Mouse (Mus musculus): ENCODE measurements around the gene Arhgap8. TPM values are rescaled to one million over a fixed set of nuclear protein-coding genes. Genes with fewer than 3 reads are reported as not detected.

The Arhgap8 gene
- polyA plus RNA-seq, 1 experiment from 2014 or later: 3.2 TPM

DNA sequence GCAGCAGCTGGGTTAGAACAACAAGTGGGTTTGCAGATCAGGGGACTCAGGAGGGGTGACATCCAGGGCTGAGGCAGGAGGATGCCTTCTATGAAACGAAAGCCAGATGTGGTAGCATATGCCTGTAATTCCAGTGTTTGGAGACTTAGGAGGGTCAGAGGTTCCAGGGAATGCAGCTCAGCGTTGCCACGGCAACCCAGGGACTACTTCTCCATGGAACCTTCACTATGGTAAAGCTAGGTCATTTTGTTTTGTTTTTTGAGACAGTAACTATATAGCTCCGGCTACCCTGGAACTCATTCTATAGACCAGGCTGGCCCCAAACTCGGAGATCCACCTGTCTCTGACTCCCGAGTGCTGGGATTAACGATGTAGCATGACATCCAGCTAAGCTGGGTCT, 18.4 kb downstream of the Arhgap8 start:
- no peaks in the 10 kb centered on the region for H3K9me3 ChIP-seq (ENCODE audit: control insufficient read depth, low read length)
- WGBS: 89% methylated on average over 7 of the region's 7 CpGs
- no peak overlapping the region for H3K9ac ChIP-seq (ENCODE audit: low read length)
- no peak overlapping the region for H3K4me3 ChIP-seq (ENCODE audit: control insufficient read depth in 1 of 2, insufficient read depth in 1 of 2, low read depth in 1 of 2, low read length in 2 of 2)
- no peak overlapping the region for H3K4me2 ChIP-seq (ENCODE audit: low read length)
- H3K27ac ChIP-seq (replicated peaks in 1 of 2; ENCODE audit: control insufficient read depth in 1 of 2, insufficient read depth in 1 of 2, low read depth in 2 of 2, low read length in 2 of 2): no peak overlapping the region
- ATAC-seq (ENCODE audit: insufficient number of reproducible peaks, insufficient read depth, low FRiP score, low read depth): no peak
- H3K36me3 ChIP-seq (ENCODE audit: control insufficient read depth, insufficient read depth, low read length): no peaks in the 10 kb centered on the region
- H3K4me1 ChIP-seq (ENCODE audit: control insufficient read depth in 2 of 2, insufficient read depth in 2 of 2, low read length in 2 of 2): peaks cover 0 to 3% of the 10 kb centered on the region in 2 experiments; a peak in 1 of 4 replicates
- no peaks in the 10 kb centered on the region for H3K27me3 ChIP-seq (ENCODE audit: control insufficient read depth, insufficient read depth, low read length)

DNA sequence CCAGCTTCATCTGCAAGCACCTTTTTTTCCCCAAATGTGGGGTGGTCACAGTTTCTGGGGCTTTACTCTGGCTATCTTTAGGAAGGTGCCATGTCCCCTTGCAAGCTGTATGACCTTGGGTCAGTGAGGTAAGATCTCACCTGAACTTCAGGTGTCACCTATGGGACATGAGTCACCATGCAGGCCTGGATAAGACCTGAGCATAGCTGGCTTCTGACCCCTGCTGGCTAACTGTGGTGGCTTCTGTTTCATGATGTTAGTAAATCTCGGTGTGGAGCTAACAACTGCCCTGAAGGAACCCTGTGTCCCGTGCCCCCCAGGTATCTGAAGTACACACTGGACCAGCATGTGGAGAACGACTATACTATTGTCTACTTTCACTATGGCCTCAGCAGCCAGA, 21.7 kb downstream of the Arhgap8 start:
- no peak for ATAC-seq (ENCODE audit: insufficient number of reproducible peaks, insufficient read depth, low FRiP score, low read depth)
- Histone ChIP-seq H3K27me3 (ENCODE audit: control insufficient read depth, insufficient read depth, low read length) (no peaks in the 10 kb centered on the region), H3K36me3 (ENCODE audit: control insufficient read depth, insufficient read depth, low read length) (no peaks in the 10 kb centered on the region), H3K9ac (ENCODE audit: low read length) (no peak overlapping the region), H3K27ac (replicated peaks in 1 of 2; ENCODE audit: control insufficient read depth in 1 of 2, insufficient read depth in 1 of 2, low read depth in 2 of 2, low read length in 2 of 2) (no peak overlapping the region), H3K9me3 (ENCODE audit: control insufficient read depth, low read length) (no peaks in the 10 kb centered on the region), H3K4me2 (ENCODE audit: low read length) (no peak overlapping the region), H3K4me3 (ENCODE audit: control insufficient read depth in 1 of 2, insufficient read depth in 1 of 2, low read depth in 1 of 2, low read length in 2 of 2) (no peak overlapping the region), H3K4me1 (ENCODE audit: control insufficient read depth in 2 of 2, insufficient read depth in 2 of 2, low read length in 2 of 2) (peaks cover 12 to 14% of the 10 kb centered on the region in 2 experiments)
- WGBS: 57% methylated on average over 3 of the region's 3 CpGs

GRCm38 (mm10) chr15:84743347-84743746, 23.5 kb downstream of the Arhgap8 start:
- no peak overlapping the region for H3K4me2 ChIP-seq (ENCODE audit: low read length)
- no peak overlapping the region for H3K27ac ChIP-seq (replicated peaks in 1 of 2; ENCODE audit: control insufficient read depth in 1 of 2, insufficient read depth in 1 of 2, low read depth in 2 of 2, low read length in 2 of 2)
- no peaks in the 10 kb centered on the region for H3K27me3 ChIP-seq (ENCODE audit: control insufficient read depth, insufficient read depth, low read length)
- WGBS: 16% methylated on average over 3 of the region's 3 CpGs
- no peak overlapping the region for H3K9ac ChIP-seq (ENCODE audit: low read length)
- ATAC-seq (ENCODE audit: insufficient number of reproducible peaks, insufficient read depth, low FRiP score, low read depth): no peak
- no peaks in the 10 kb centered on the region for H3K9me3 ChIP-seq (ENCODE audit: control insufficient read depth, low read length)
- no peak overlapping the region for H3K4me3 ChIP-seq (ENCODE audit: control insufficient read depth in 1 of 2, insufficient read depth in 1 of 2, low read depth in 1 of 2, low read length in 2 of 2)
- no peaks in the 10 kb centered on the region for H3K36me3 ChIP-seq (ENCODE audit: control insufficient read depth, insufficient read depth, low read length)
- peaks cover 12 to 14% of the 10 kb centered on the region in 2 experiments for H3K4me1 ChIP-seq (ENCODE audit: control insufficient read depth in 2 of 2, insufficient read depth in 2 of 2, low read length in 2 of 2)

GRCm38 (mm10) chr15:84744308-84744707, 24.5 kb downstream of the Arhgap8 start:
- WGBS: 21% methylated on average over 2 of the region's 2 CpGs
- no peaks in the 10 kb centered on the region for H3K36me3 ChIP-seq (ENCODE audit: control insufficient read depth, insufficient read depth, low read length)
- no peak overlapping the region for H3K4me2 ChIP-seq (ENCODE audit: low read length)
- H3K9me3 ChIP-seq (ENCODE audit: control insufficient read depth, low read length): no peaks in the 10 kb centered on the region
- H3K9ac ChIP-seq (ENCODE audit: low read length): no peak overlapping the region
- no peak overlapping the region for H3K27ac ChIP-seq (replicated peaks in 1 of 2; ENCODE audit: control insufficient read depth in 1 of 2, insufficient read depth in 1 of 2, low read depth in 2 of 2, low read length in 2 of 2)
- H3K4me1 ChIP-seq (ENCODE audit: control insufficient read depth in 2 of 2, insufficient read depth in 2 of 2, low read length in 2 of 2): peaks cover 12 to 14% of the 10 kb centered on the region in 2 experiments
- no peak overlapping the region for H3K4me3 ChIP-seq (ENCODE audit: control insufficient read depth in 1 of 2, insufficient read depth in 1 of 2, low read depth in 1 of 2, low read length in 2 of 2)
- ATAC-seq (ENCODE audit: insufficient number of reproducible peaks, insufficient read depth, low FRiP score, low read depth): no peak
- H3K27me3 ChIP-seq (ENCODE audit: control insufficient read depth, insufficient read depth, low read length): no peaks in the 10 kb centered on the region

DNA sequence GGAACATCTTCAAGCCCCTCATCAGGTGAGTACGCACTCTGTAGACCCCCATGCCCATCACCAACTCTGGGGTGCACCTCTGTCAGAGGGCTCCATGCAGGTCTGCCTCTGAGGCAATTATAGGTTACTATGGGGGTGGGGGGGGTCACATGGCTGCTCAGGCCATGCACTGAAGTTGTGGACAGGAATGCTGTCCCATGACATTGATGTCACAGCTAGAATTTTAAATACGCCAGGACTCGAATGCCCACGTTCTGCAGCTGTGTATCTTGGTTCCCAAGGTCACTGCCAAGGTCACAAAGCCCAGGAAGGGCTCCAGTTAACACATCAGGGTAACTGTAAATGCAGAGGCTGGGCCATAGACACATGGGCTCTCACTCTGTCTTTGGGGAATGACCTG, 26.0 kb downstream of the Arhgap8 start:
- Histone ChIP-seq H3K9me3 (ENCODE audit: control insufficient read depth, low read length) (no peaks in the 10 kb centered on the region), H3K4me2 (ENCODE audit: low read length) (no peak overlapping the region), H3K27me3 (ENCODE audit: control insufficient read depth, insufficient read depth, low read length) (no peaks in the 10 kb centered on the region), H3K36me3 (ENCODE audit: control insufficient read depth, insufficient read depth, low read length) (no peaks in the 10 kb centered on the region), H3K4me1 (ENCODE audit: control insufficient read depth in 2 of 2, insufficient read depth in 2 of 2, low read length in 2 of 2) (peaks cover 12 to 14% of the 10 kb centered on the region in 2 experiments), H3K9ac (ENCODE audit: low read length) (0 out of 2 replicates have a peak overlapping the region, but pooled peaks have one; percentile 30), H3K4me3 (ENCODE audit: control insufficient read depth in 1 of 2, insufficient read depth in 1 of 2, low read depth in 1 of 2, low read length in 2 of 2) (no peak overlapping the region), H3K27ac (replicated peaks in 1 of 2; ENCODE audit: control insufficient read depth in 1 of 2, insufficient read depth in 1 of 2, low read depth in 2 of 2, low read length in 2 of 2) (peak overlapping the region in 1 of 2 experiments; percentile 5; a peak in 1 of 4 replicates)
- WGBS: 48% methylated on average over 4 of the region's 4 CpGs
- ATAC-seq (ENCODE audit: insufficient number of reproducible peaks, insufficient read depth, low FRiP score, low read depth): no peak

- WGBS: 6% methylated on average over 3 of the region's 3 CpGs
- H3K4me3 ChIP-seq (ENCODE audit: control insufficient read depth in 1 of 2, insufficient read depth in 1 of 2, low read depth in 1 of 2, low read length in 2 of 2): no peak overlapping the region
- H3K27me3 ChIP-seq (ENCODE audit: control insufficient read depth, insufficient read depth, low read length): peaks cover 14% of the 10 kb centered on the region
- no peak overlapping the region for H3K27ac ChIP-seq (replicated peaks in 1 of 2; ENCODE audit: control insufficient read depth in 1 of 2, insufficient read depth in 1 of 2, low read depth in 2 of 2, low read length in 2 of 2)
- H3K4me1 ChIP-seq (ENCODE audit: control insufficient read depth in 2 of 2, insufficient read depth in 2 of 2, low read length in 2 of 2): peaks cover 0 to 7% of the 10 kb centered on the region in 2 experiments; a peak in 2 of 4 replicates
- no peaks in the 10 kb centered on the region for H3K9me3 ChIP-seq (ENCODE audit: control insufficient read depth, low read length)
- ATAC-seq (ENCODE audit: insufficient number of reproducible peaks, insufficient read depth, low FRiP score, low read depth): no peak
- H3K9ac ChIP-seq (ENCODE audit: low read length): no peak overlapping the region
- no peaks in the 10 kb centered on the region for H3K36me3 ChIP-seq (ENCODE audit: control insufficient read depth, insufficient read depth, low read length)
- no peak overlapping the region for H3K4me2 ChIP-seq (ENCODE audit: low read length)
These were observed 35.1 kb downstream of the Arhgap8 start for GRCm38 (mm10) chr15:84754987-84755386.

GRCm38 (mm10) chr15:84756426-84756825, 36.6 kb downstream of the Arhgap8 start:
- Histone ChIP-seq H3K9me3 (ENCODE audit: control insufficient read depth, low read length) (no peaks in the 10 kb centered on the region), H3K4me1 (ENCODE audit: control insufficient read depth in 2 of 2, insufficient read depth in 2 of 2, low read length in 2 of 2) (peaks cover 0 to 7% of the 10 kb centered on the region in 2 experiments; a peak in 2 of 4 replicates), H3K27ac (replicated peaks in 1 of 2; ENCODE audit: control insufficient read depth in 1 of 2, insufficient read depth in 1 of 2, low read depth in 2 of 2, low read length in 2 of 2) (no peak overlapping the region), H3K9ac (ENCODE audit: low read length) (peak overlapping the region; percentile 34; the same call in 1 of the 2 replicates), H3K4me3 (ENCODE audit: control insufficient read depth in 1 of 2, insufficient read depth in 1 of 2, low read depth in 1 of 2, low read length in 2 of 2) (peak overlapping the region; percentile 10 to 28; a peak in 3 of 4 replicates), H3K36me3 (ENCODE audit: control insufficient read depth, insufficient read depth, low read length) (no peaks in the 10 kb centered on the region), H3K4me2 (ENCODE audit: low read length) (peak overlapping the region; percentile 65), H3K27me3 (ENCODE audit: control insufficient read depth, insufficient read depth, low read length) (peaks cover 14% of the 10 kb centered on the region)
- 3% methylated on average over 22 of the region's 22 CpGs for WGBS
- no peak for ATAC-seq (ENCODE audit: insufficient number of reproducible peaks, insufficient read depth, low FRiP score, low read depth)

DNA sequence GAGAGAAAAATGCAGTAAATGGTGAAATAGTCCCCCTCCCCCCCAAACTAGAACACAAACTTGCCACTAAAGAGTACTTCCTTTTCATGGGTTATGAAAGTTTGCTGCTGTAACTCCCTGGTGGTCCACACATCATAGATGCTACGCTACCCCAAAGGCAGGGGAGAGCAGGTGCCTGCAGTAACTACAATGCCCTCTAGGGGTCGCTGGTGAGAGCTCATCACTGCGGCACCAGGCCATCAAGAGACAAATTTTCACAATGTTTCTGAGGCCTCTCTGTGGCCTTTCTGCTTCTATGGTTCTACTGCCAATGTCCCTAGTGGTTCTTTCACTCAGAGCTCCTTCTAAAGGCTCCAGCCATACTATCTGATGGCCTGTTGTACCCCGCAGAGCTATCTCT, 38.6 kb downstream of the Arhgap8 start:
- Histone ChIP-seq H3K4me1 (ENCODE audit: control insufficient read depth in 2 of 2, insufficient read depth in 2 of 2, low read length in 2 of 2) (peaks cover 0 to 7% of the 10 kb centered on the region in 2 experiments; a peak in 2 of 4 replicates), H3K27me3 (ENCODE audit: control insufficient read depth, insufficient read depth, low read length) (peaks cover 14% of the 10 kb centered on the region), H3K9ac (ENCODE audit: low read length) (no peak overlapping the region), H3K9me3 (ENCODE audit: control insufficient read depth, low read length) (no peaks in the 10 kb centered on the region), H3K36me3 (ENCODE audit: control insufficient read depth, insufficient read depth, low read length) (no peaks in the 10 kb centered on the region), H3K27ac (replicated peaks in 1 of 2; ENCODE audit: control insufficient read depth in 1 of 2, insufficient read depth in 1 of 2, low read depth in 2 of 2, low read length in 2 of 2) (no peak overlapping the region), H3K4me2 (ENCODE audit: low read length) (no peak overlapping the region), H3K4me3 (ENCODE audit: control insufficient read depth in 1 of 2, insufficient read depth in 1 of 2, low read depth in 1 of 2, low read length in 2 of 2) (no peak overlapping the region)
- WGBS: 39% methylated on average over 4 of the region's 4 CpGs
- no peak for ATAC-seq (ENCODE audit: insufficient number of reproducible peaks, insufficient read depth, low FRiP score, low read depth)
